Mouse (Mus musculus) B cell, adult 62 days (primary cell): ENCODE results near the gene Pdxp. TPM values are rescaled to one million over a fixed set of nuclear protein-coding genes. Genes with fewer than 3 reads are reported as not detected.

Source experiments
- total RNA-seq: library from RNA; stranded (reverse); gene quantifications from 4 replicates; pipeline ENCODE4 v1.2.4, GENCODE M21; 2023

Pdxp gene
- 8.1 to 9.7 TPM (median 9.1 TPM) in 4 replicates for total RNA-seq

GRCm38 (mm10) chr15:78913632-78914090 lies at the start of gene Pdxp:
Gene Pdxp (plus strand): TSS chr15:78913919.

GRCm38 (mm10) chr15:78876991-78877809 lies 36.5 kb upstream of the Pdxp start, which contains the start of gene Gga1:
Gene Gga1 (plus strand): TSS chr15:78877190.

GRCm38 (mm10) chr15:78899409-78899739 lies 14.3 kb upstream of the Pdxp start, which contains the start of gene Gm49510:
Gene Gm49510 (plus strand): TSS chr15:78899667.

GRCm38 (mm10) chr15:78899740-78900584 lies 13.8 kb upstream of the Pdxp start, which contains the start of gene Sh3bp1:
Gene Sh3bp1 (plus strand): TSS chr15:78899768.

GRCm38 (mm10) chr15:78926021-78926919 lies 12.6 kb downstream of the Pdxp start, which contains the start of gene Lgals1:
Gene Lgals1 (plus strand): TSS chr15:78926725.

GRCm38 (mm10) chr15:78934784-78935320 lies 21.1 kb downstream of the Pdxp start, which contains the start of gene Nol12:
Gene Nol12 (plus strand): TSS chr15:78934933.

GRCm38 (mm10) chr15:78947657-78948056 lies 33.9 kb downstream of the Pdxp start, which contains the start of gene Triobp:
Gene Triobp (plus strand): TSS chr15:78947724.

Other genes starting within 250 kb of the Pdxp start
- gene Elfn2, start 195.1 kb upstream of the Pdxp start, total RNA-seq: 0.12 to 0.16 TPM in 2 of 4 replicates, not detected in the others
- 72.8 to 82.9 TPM (median 76.0 TPM) in 4 replicates for gene Mfng, start 140.4 kb upstream of the Pdxp start, total RNA-seq
- gene Card10, start 110.9 kb upstream of the Pdxp start, total RNA-seq: 0.13 to 0.20 TPM (median 0.18 TPM) in 3 of 4 replicates, not detected in the other
- not detected in 4 replicates for gene Cdc42ep1, start 71.3 kb upstream of the Pdxp start, total RNA-seq
- not detected in 4 replicates for gene Lgals2, start 58.4 kb upstream of the Pdxp start, total RNA-seq
- gene Gga1, start 36.7 kb upstream of the Pdxp start, total RNA-seq: 73.8 to 85.1 TPM (median 82.1 TPM) in 4 replicates
- not detected in 4 replicates for gene Gm49510, start 14.3 kb upstream of the Pdxp start, total RNA-seq
- 64.4 to 69.8 TPM (median 65.2 TPM) in 4 replicates for gene Sh3bp1, start 14.2 kb upstream of the Pdxp start, total RNA-seq
- gene Lgals1, start 12.8 kb downstream of the Pdxp start, total RNA-seq: 7.6 to 13.9 TPM (median 10.2 TPM) in 4 replicates
- gene Nol12, start 21.0 kb downstream of the Pdxp start, total RNA-seq: 39.4 to 43.0 TPM (median 41.7 TPM) in 4 replicates
- 44.3 to 52.7 TPM (median 47.1 TPM) in 4 replicates for gene Triobp, start 33.8 kb downstream of the Pdxp start, total RNA-seq
- 2.6 to 4.8 TPM (median 3.2 TPM) in 4 replicates for gene H1f0, start 114.5 kb downstream of the Pdxp start, total RNA-seq
- not detected in 4 replicates for gene Galr3, start 128.0 kb downstream of the Pdxp start, total RNA-seq
- gene Ankrd54, start 149.0 kb downstream of the Pdxp start, total RNA-seq: 33.0 to 36.2 TPM (median 34.8 TPM) in 4 replicates
- gene Eif3l, start 161.3 kb downstream of the Pdxp start, total RNA-seq: 98.5 to 108 TPM (median 105 TPM) in 4 replicates
- gene Micall1, start 195.0 kb downstream of the Pdxp start, total RNA-seq: 41.7 to 56.4 TPM (median 50.6 TPM) in 4 replicates
- 38.2 to 58.6 TPM (median 48.1 TPM) in 4 replicates for gene Polr2f, start 227.1 kb downstream of the Pdxp start, total RNA-seq
- gene 1700088E04Rik, start 227.3 kb downstream of the Pdxp start, total RNA-seq: not detected in 4 replicates